Mouse (Mus musculus) left cerebral cortex, postnatal 10 days (tissue): ENCODE measurements around the gene Spata31d1d. TPM values are rescaled to one million over a fixed set of nuclear protein-coding genes. Genes with fewer than 3 reads are reported as not detected.
"Not testable (repeated sequence)": the region's sequence is repeated elsewhere in the genome, so short reads cannot be mapped to it uniquely, and the experiment has no call there.

ENCODE experiments used
- DNase-seq, 2 experiments: peaks; one replicate each; pipeline ENCODE4 v3.0.0; 2021 to 2022; ENCODE audit warnings: low spot score in 2 of 2, mixed read lengths in 1 of 2; ENCODE audit errors: extremely low spot score in 1 of 2
- intact Hi-C: fragments of 180-260 bp; cut with DNase I; formaldehyde crosslinking; loops from one replicate; pipeline ENCODE4 v1.15.1; 2025
- total RNA-seq, 2 experiments: library from RNA; stranded (reverse); gene quantifications; 2 replicates each; pipeline ENCODE4 v1.2.3; 2021

Spata31d1d gene
- total RNA-seq, 2 experiments from 2014 or later = not detected

GRCm38 (mm10) chr13:59738455-59738854, 6.9 kb upstream of the Spata31d1d start:
- no peak for DNase-seq
- intact Hi-C loops = no loop called here

- intact Hi-C loops = no loop called here
- no peak for DNase-seq
Measured at GRCm38 (mm10) chr13:59735190-59735589, 3.6 kb upstream of the Spata31d1d start.

GRCm38 (mm10) chr13:59734347-59734746, 2.8 kb upstream of the Spata31d1d start:
- intact Hi-C loops = not testable (repeated sequence)

GRCm38 (mm10) chr13:59733936-59734335, 2.4 kb upstream of the Spata31d1d start:
- intact Hi-C loops = no loop called here
- DNase-seq = no peak

More at GRCm38 (mm10) chr13:59734347-59734746, 2.8 kb upstream of the Spata31d1d start:
- DNase-seq = not testable (repeated sequence)

- intact Hi-C loops = loop anchor here (5.0 to 10.0 kb wide), 2 partner anchors 51 to 194 kb away; partner anchors contain the start of gene Golm1
- DNase-seq = peak; percentile 83 to 88
Measured at GRCm38 (mm10) chr13:59728378-59729093, 3.0 kb downstream of the Spata31d1d start.

GRCm38 (mm10) chr13:59726139-59726867, 5.2 kb downstream of the Spata31d1d start:
- intact Hi-C loops = loop anchor here (5.0 to 10.0 kb wide), 2 partner anchors 49 to 192 kb away; partner anchors contain the start of gene Golm1
- DNase-seq = no peak

DNA sequence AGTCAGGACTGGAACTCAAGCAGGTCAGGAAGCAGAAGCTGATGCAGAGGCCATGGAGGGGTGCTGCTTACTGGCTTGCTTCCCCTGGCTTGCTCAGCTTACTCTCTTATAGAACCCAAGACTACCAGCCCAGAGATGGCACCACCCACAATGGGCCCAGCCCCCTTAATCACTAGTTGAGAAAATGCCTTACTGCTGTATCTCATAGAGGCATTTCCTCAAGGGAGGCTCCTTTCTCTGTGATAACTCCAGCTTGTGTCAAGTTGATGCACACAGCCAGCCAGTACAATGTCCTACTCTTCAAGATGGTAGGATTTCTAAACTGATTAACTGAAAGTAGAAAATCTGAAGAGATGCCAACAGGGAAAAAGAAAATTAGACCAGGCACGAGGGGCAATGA, 9.5 kb downstream of the Spata31d1d start:
- intact Hi-C loops = loop anchor here (10.0 kb wide), 1 partner anchor 187 kb away; no protein-coding TSS in a partner anchor

DNA sequence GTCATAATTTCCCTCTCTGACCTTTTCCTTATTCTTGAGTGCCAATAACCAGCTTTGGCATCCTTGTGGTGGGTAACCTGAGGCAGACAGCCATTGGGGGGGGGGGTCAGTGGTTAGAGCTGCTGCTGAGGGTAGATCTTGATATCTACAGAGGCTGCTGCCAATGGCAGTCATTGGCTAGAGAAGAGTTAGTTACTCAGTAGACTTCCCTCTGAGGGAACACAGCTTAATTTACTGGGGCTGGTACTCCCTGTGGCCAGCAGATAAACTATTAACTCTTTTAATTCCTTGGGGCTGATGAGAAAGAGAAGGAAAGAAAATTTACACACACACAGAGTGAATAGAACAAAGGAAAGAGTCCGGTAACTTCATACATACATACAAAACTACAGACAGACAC, 12.1 kb downstream of the Spata31d1d start:
- DNase-seq = no peak
- intact Hi-C loops = no loop called here

More for the DNA sequence above, 9.5 kb downstream of the Spata31d1d start:
- DNase-seq = not testable (repeated sequence)

DNA sequence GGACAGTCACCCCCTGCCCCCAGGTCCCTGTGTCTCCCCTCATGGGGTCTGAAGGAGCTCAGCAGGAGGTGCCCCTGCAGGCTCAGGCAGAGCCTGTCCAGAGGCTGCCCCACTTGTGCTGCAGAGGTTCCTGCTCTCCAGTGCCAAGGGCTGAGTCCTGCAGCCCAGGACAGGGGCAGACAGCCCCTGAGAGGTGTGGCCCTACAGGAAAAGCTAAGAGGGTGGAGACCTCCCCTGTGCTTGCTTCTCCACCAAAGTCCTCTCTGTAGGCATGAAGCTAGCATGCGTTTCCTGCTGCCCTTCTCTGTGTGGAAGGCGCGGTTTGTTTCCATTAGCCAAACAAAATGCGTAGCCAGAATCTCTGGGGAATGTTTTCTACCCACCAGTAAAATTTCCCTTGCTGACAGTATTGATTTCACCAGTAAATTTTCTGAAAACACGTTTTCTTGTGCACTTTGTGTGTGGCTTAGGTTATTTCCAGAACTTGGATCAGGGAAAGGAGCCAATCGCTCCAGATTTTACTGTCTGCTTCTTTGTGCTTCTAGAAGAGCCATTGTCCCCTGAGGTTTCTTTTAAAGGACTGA, 12.6 kb downstream of the Spata31d1d start:
- intact Hi-C loops = not testable (repeated sequence)
- DNase-seq = peak in 1 of 2 experiments; percentile 53

DNA sequence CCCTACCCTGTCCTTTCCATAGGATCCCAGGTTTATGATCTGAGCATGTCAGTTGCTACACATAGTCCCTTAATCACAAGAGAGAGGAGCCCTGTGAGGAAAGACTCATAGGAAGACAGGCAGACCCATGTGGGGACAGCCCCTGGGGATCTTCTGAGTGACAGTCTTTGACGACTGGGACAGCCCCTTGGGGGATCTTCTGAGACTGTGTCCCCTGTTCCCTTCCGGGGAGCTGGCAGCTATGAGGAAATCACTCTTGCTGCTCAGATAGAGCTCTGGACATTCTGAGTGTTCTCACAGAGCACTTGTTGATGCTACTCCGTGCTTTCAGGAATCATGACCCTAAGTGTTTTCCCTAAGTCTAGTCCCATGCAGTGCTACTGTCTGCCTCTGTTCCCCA, 17.8 kb downstream of the Spata31d1d start:
- intact Hi-C loops = no loop called here
- no peak for DNase-seq

GRCm38 (mm10) chr13:59711984-59712383, 19.6 kb downstream of the Spata31d1d start, which contains the start of gene Spata31d1b:
Spata31d1b (plus strand) TSS chr13:59712284.
- DNase-seq, intact Hi-C loops: not testable (repeated sequence)

GRCm38 (mm10) chr13:59710230-59710629, 21.3 kb downstream of the Spata31d1d start, which contains the start of gene Spata31d1a:
Spata31d1a (minus strand) TSS chr13:59710330.
- intact Hi-C loops = no loop called here

GRCm38 (mm10) chr13:59704562-59704961, 27.0 kb downstream of the Spata31d1d start:
- intact Hi-C loops = no loop called here
- peak in 1 of 2 experiments; percentile 45 for DNase-seq

More at GRCm38 (mm10) chr13:59710230-59710629, 21.3 kb downstream of the Spata31d1d start, which contains the start of gene Spata31d1a:
- no peak for DNase-seq

DNA sequence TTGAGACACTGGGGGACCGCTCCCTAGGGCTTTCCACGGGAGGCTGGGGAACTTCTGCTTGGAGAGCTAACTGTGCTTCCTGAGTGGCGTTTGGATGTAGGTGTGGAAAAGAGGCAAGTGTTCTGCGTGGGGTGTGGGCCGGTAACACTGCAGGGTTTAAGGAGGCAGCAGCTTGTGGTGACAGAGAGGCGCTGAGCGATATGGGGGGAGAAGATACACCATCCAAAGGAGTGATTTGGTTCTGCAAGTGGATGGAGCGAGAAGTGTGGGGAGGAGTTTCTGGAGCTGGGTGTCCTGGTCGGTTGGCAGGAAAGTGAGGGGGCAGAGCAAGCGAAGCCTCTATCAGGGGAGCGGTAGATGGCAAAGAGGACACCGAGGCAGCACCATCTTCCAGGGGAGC, 28.0 kb downstream of the Spata31d1d start:
- DNase-seq = no peak
- intact Hi-C loops = no loop called here

DNA sequence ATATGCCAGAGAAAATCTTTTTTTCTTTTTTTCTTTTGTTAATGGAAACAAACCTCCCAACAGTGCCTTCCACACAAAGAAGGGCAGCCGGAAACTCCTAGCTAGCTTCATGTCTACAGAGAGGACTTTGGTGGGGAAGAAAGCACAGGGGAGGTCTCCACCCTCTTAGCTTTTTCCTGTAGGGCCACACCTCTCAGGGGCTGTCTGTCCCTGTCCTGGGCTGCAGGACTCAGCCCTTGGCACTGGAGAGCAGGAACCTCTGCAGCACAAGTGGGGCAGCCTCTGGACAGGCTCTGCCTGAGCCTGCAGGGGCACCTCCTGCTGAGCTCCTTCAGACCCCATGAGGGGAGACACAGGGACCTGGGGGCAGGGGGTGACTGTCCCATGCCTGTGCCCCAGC, 31.4 kb downstream of the Spata31d1d start:
- DNase-seq, intact Hi-C loops: not testable (repeated sequence)

DNA sequence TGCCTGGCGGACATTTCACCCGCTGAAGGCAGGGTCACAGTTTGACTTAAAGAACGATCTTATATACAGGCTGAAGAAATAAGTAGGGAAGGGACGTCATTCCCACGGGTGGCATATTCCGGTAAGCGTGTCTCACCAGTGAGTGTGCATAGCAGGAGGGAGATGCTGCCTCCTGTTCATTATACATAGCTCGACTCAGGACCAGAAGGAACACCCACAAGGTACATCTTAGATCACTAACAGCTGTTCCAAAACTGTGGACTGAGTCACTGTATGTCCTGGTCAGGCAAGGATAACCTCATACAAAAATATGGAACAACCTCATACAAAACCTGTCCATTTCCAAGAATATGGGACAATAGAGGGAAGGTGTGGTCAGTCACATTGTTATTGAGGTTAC, 32.4 kb downstream of the Spata31d1d start:
- intact Hi-C loops = no loop called here
- DNase-seq = no peak

DNA sequence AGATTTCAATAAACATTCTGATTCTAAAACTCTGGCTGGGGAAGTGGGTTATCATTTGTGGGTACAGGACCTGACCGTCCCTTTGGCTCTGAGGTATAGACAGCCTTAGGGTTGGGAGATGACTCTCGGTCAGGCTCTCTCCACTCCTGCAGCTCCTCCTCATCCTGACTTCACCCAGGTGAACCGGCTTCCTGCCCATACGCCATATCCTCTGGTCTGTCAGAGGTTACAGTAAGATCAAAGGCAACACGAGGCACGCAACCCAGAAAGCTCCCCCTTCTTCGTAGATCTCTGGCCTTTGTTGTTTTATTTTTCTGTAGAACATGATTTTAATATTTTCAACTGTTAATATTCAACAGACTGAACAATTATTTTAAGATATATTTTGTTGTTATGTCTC, 35.8 kb downstream of the Spata31d1d start:
- no peak for DNase-seq
- intact Hi-C loops = no loop called here

DNA sequence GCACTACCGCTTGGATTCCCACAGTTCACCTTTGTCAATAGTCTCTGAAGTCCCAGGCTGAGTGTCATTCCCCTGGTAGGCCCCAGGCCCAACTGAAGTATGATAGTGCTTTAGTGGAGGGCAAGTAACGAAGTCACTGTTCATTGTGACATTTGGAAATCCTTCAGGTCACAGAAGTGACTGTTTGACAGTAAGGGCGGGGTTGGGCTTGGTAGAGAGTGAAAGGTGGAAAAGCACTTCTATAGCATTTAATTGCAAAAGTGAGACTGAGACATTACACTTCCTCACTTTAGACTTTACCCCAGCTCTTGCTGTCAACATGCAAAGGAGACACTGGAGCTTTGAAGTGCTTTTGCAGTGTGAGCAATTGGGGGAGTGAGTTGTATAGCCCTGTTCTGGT, 37.5 kb downstream of the Spata31d1d start, which contains the start of gene 4921517D22Rik:
Gene 4921517D22Rik (minus strand): TSS at position 101 of the 400 bp plus-strand sequence.
- no peak for DNase-seq
- intact Hi-C loops = no loop called here

- intact Hi-C loops = no loop called here
- no peak for DNase-seq
Measured at GRCm38 (mm10) chr13:59691478-59691877, 40.1 kb downstream of the Spata31d1d start.
